Mouse (Mus musculus) neutrophil, adult 83 days (primary cell): ENCODE results near the gene Camk2n2. TPM values are rescaled to one million over a fixed set of nuclear protein-coding genes. Genes with fewer than 3 reads are reported as not detected.

Experiments
- total RNA-seq, 2 experiments: library from RNA; stranded (reverse); gene quantifications; one replicate each; pipeline ENCODE4 v1.2.4; 2023

Camk2n2 gene
- 1 to 10 TPM; 1.2 to 1.3 TPM for total RNA-seq

DNA sequence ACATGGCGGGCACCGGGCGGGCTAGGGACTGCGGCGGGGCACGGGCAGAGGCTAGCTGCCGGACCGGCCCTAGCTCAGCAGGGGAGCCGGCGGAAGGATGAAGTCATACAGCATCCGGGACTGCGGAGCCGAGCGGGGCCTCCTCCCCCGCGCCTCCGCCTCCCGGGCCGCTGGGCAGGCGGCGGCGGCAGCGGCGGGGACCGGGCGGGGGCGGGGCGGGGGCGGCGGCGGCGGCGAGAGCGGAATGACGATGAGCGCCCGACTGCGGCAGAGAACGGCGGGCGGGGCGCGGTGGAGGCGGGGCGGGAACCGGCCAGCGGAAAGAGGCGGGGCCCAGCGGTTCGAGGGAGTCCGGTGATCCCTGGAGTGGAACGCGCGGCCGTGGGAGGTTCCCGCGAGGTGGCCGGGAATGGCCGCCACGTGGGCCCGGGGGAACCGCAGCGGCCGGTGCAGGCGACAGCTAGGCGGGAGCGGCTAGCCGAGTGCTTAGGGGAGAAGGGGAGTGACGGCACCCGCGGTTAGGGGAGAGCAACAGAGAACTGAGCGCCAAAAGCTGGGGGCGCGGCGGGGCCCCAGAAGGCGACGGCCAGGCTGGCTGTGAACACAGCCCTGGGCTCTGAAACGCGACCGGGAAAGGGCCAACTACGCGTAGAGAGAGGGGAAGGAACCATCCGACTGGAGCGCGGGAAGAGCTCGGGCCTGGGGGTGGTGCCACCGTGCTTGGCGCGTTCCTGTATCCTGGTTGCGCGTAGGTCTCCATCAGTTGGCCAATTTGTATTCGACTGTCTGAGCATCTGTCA is at the start of gene Camk2n2:
Gene Camk2n2, minus strand, starts transcription at position 97 of the 800 bp plus-strand sequence.

DNA sequence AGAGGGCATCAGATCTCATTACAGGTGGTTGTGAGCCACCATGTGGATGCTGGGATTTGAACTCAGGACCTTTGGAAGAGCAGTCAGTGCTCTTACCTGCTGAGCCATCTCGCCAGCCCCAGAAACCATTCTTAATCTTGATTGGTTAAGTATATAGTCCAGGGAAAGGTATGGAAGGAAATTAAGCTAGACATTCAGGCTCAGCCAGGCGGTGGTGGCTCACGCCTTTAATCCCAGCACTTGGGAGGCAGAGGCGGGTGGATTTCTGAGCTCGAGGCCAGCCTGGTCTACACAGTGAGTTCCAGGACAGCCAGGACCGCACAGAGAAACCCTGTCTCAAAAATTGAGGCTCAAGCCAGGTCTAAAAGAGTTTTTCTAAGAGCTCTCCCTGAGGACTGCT is 46.9 kb upstream of the Camk2n2 start, which contains the start of gene Eif4g1:
Gene Eif4g1, plus strand, starts transcription at position 301 of the 400 bp plus-strand sequence.

DNA sequence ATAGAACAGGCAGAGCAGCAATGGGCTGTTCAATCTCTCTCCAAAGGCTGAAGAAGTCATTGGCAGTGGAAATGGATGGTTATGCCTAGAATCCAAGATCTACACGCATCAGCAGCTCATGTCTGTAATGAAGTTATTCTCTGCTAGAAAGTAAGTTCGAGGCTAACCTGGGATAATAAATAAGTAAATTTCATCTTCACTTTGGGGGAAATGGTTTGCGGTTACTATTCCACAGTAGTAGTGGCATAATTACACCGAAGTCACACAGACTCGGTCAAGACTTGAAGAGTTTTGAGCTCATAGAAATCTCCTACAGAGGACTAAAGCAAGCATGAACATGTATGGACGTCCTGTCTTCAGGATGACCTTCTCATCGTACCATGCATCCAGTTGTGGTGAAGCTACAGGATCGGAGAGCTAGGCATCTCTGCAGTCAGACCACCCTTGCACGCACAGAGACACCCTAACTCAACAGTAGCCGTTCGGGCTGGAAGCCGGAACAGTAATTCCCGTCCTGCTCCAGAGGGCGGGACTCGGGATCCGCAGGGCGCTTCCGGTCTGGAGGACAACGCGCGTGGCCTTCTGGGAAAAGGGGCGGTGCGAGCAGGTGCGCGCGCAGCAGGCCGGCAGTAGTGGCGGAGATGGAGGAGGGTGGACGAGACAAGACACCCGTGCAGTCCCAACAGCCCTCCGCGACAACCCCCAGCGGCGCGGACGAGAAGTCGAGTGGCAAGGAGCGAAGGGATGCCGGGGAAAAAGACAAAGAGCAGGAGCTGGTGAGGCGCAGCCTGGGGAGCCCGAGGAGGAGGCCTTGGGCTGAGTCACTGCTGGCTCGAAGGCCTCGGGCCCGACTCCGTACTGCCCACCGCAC is 30.2 kb upstream of the Camk2n2 start, which contains the start of gene Psmd2:
Gene Psmd2, plus strand, starts transcription at position 577 of the 871 bp plus-strand sequence.

DNA sequence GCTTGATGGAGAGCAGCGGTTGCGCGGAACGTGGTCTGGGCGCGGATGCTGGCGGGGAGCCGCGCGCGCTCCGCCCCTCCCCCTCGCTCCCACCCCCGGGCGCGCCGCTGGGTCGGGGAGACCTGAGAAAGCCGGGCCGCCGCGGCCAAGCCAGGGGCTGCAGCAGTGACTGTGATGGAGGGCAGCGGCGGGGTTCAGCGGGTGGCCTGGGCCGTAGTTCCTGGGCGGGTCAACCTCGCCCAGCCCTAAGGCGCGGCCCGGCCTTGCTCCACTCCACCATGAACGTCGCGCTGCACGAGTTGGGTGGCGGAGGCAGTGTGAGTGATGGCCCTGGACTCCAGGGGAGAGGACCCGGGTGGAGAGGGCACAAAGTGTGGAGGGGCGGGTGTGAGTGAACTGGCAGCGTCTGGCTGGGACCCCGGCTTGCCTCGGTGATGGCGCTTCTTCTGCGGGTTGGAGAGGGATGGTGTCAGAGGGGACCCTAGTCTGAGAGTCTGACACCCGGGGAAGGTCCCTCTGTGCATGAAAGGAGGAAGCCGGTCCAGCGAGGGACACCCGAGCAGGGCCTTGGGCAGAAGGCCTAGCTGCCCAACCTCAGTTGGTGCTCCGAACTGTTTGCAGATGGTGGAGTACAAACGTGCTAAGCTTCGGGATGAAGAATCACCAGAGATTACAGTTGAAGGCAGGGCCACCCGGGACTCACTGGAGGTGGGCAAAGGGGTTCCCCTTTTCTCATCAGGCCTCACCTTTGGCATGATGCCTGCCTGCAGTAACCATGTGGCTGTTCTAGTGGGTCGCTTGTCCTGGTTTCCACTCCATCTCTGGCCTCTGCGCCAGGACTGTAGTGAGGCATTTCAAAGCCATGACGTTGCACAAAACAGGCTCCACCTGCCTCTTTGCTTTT is 8.9 kb upstream of the Camk2n2 start, which contains the start of gene Ece2:
Gene Ece2, plus strand, starts transcription at position 98 of the 904 bp plus-strand sequence.

DNA sequence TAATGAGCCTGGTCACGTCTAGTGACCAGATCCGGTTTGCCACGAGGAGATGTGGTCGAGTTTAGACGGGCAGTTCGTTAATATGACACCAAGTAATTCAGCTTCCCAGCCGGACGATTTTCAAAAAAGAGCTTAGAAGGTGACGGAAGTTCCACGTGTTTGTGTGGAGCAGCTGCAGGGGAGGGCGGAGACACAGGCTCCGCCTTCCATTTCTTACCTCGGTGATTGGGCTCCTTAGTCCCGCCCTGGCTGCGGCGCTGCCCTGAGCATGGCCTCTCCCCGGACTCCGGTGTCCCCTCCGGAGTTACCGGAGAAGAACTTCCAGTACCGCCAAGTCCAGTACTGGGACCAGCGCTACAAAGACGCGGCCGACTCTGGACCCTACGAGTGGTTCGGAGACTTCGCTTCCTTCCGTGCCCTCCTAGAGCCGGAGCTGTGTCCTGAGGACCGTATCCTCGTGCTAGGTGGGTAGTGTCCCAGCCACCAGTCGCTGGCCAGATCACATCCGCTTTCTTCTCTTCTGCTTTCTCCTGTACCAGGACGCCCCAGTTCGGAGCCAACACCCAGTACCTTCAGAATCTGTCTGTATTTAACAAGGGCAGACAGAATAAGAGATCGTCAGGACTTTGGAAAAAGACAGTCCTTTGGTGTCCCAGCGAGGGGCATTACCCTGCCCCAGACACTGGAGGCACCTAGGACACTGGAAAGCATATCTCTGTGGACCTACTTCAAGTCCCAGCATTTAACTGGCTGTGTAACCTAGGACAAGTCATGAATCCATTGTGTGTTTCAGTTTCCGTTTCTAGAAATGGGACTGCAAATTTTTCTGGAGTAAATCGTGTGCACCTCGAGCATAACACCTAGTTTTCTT is 9.5 kb downstream of the Camk2n2 start, which contains the start of the genes Eef1akmt4, Gm49333 and Alg3:
Gene Eef1akmt4, plus strand, starts transcription at position 237 of the 871 bp plus-strand sequence.
Gene Gm49333, plus strand, starts transcription at position 254 of the 871 bp plus-strand sequence.
Gene Alg3, minus strand, starts transcription at position 379 of the 871 bp plus-strand sequence.

DNA sequence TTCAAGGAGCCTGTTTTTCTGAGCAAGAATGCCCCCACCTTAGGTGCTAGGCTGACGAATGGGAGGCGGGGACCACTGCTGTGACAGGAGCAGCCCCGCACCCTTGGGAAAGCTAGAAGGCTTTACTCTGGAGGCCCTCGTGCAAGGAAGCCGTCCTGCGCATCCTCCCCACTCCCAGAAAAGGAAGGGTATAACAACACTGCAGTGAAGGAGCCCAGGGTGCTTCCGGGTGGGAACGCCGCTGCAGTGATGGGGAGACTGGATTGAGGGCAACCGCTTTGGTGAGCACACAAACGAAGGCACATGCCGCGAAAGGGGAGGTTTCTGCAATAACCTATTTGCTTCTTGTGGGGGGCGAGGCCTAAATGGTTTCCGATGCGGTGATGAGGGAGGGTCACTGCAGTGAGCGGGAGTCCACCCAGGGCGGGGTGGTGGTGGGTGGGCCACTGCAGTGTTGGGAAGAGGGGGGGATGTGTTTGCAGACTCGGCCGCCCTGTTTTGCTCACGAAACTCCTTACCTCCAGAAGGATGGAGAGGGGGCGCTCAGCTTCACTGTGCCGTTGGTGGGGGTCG is 31.6 kb downstream of the Camk2n2 start, which contains the start of gene Vwa5b2:
Gene Vwa5b2, plus strand, starts transcription at position 106 of the 573 bp plus-strand sequence.

Other genes with a start within 250 kb of the Camk2n2 start
- gene Abcc5, start 194.9 kb downstream of the Camk2n2 start, total RNA-seq: 100 to 1,000 TPM in 1 of 2 experiments, 10 to 100 TPM in 1; 83.4 to 102 TPM
- gene Eif2b5, start 122.5 kb downstream of the Camk2n2 start, total RNA-seq: 10 to 100 TPM; 22.6 to 22.8 TPM
- 10 to 100 TPM; 26.5 to 28.0 TPM for gene Dvl3, start 104.3 kb downstream of the Camk2n2 start, total RNA-seq
- 100 to 1,000 TPM; 190 to 204 TPM for gene Ap2m1, start 85.8 kb downstream of the Camk2n2 start, total RNA-seq
- 10 to 100 TPM; 45.4 to 46.1 TPM for gene Abcf3, start 72.7 kb downstream of the Camk2n2 start, total RNA-seq
- gene Vwa5b2, start 31.8 kb downstream of the Camk2n2 start, total RNA-seq: not detected
- gene Eef1akmt4, start 9.7 kb downstream of the Camk2n2 start, total RNA-seq: 1 to 10 TPM; 3.9 to 5.5 TPM
- gene Gm49333, start 9.7 kb downstream of the Camk2n2 start, total RNA-seq: not detected
- 1 to 10 TPM; 6.4 to 7.1 TPM for gene Alg3, start 9.6 kb downstream of the Camk2n2 start, total RNA-seq
- gene Ece2, start 8.5 kb upstream of the Camk2n2 start, total RNA-seq: under 1 TPM in 1 of 2 experiments, not detected in 1; 0.18 TPM
- 100 to 1,000 TPM; 106 to 110 TPM for gene Psmd2, start 30.4 kb upstream of the Camk2n2 start, total RNA-seq
- gene Eif4g1, start 47.0 kb upstream of the Camk2n2 start, total RNA-seq: 100 to 1,000 TPM; 147 to 161 TPM
- under 1 TPM; 0.42 to 0.86 TPM for gene Fam131a, start 72.0 kb upstream of the Camk2n2 start, total RNA-seq
- gene Polr2h, start 96.4 kb upstream of the Camk2n2 start, total RNA-seq: 1 to 10 TPM; 7.9 to 8.2 TPM
- 1 to 10 TPM; 4.8 to 5.6 TPM for gene Clcn2, start 96.5 kb upstream of the Camk2n2 start, total RNA-seq
- gene Chrd, start 111.8 kb upstream of the Camk2n2 start, total RNA-seq: not detected
- not detected for gene Thpo, start 113.2 kb upstream of the Camk2n2 start, total RNA-seq